Mouse (Mus musculus): Measurements from ENCODE around the gene Acr. TPM values are rescaled to one million over a fixed set of nuclear protein-coding genes. Genes with fewer than 3 reads are reported as not detected.
A peak's percentile ranks its signal among the peaks of the same experiment; 100 is the strongest.

Gene Acr
- total RNA-seq, 2 experiments from 2014 or later: 0.15 to 0.53 TPM

- DNase-seq: no peak
- intact Hi-C loops (cut with DNase I): no loop called here
Measured at GRCm38 (mm10) chr15:89607480-89607879, 39.4 kb downstream of the Acr start.

- intact Hi-C loops (cut with DNase I): no loop called here
- no peak for DNase-seq
Measured at GRCm38 (mm10) chr15:89607888-89608287, 39.8 kb downstream of the Acr start.

- intact Hi-C loops (cut with DNase I): loop anchor here (2.0 kb wide), 1 partner anchor 592 kb away; no protein-coding TSS in a partner anchor
- DNase-seq: peak; percentile 20 to 26
Measured at GRCm38 (mm10) chr15:89622312-89622958, 54.3 kb downstream of the Acr start.

GRCm38 (mm10) chr15:89622959-89623625, 55.0 kb downstream of the Acr start:
- no peak for DNase-seq
- intact Hi-C loops (cut with DNase I): loop anchor here (2.0 kb wide), 1 partner anchor 592 kb away; no protein-coding TSS in a partner anchor

- DNase-seq: peak; percentile 65 to 78
- intact Hi-C loops (cut with DNase I): loop anchor here (2.0 kb wide), 1 partner anchor 591 kb away; no protein-coding TSS in a partner anchor
Measured at GRCm38 (mm10) chr15:89623626-89623959, 55.5 kb downstream of the Acr start.

Other genes with a start within 250 kb of the Acr start
- not detected for gene Adm2, start 245.6 kb upstream of the Acr start, total RNA-seq (2021)
- gene Miox, start 233.9 kb upstream of the Acr start, total RNA-seq (2021): not detected
- gene Lmf2, start 212.7 kb upstream of the Acr start, total RNA-seq (2021): 10 to 100 TPM; 33.1 to 38.3 TPM
- 10 to 100 TPM; 56.0 to 64.7 TPM for gene Ncaph2, start 212.6 kb upstream of the Acr start, total RNA-seq (2021)
- 10 to 100 TPM; 19.7 to 21.4 TPM for gene Sco2, start 194.5 kb upstream of the Acr start, total RNA-seq (2021)
- under 1 TPM; 0.20 to 0.74 TPM for gene Tymp, start 191.3 kb upstream of the Acr start, total RNA-seq (2021)
- gene Odf3b, start 189.0 kb upstream of the Acr start, total RNA-seq (2021): 1 to 10 TPM in 1 of 2 experiments, under 1 TPM in 1; 0.76 to 1.6 TPM
- not detected for gene Klhdc7b, start 183.4 kb upstream of the Acr start, total RNA-seq (2021)
- gene Syce3, start 157.8 kb upstream of the Acr start, total RNA-seq (2021): not detected
- gene Cpt1b, start 142.5 kb upstream of the Acr start, total RNA-seq (2021): 100 to 1,000 TPM; 596 TPM
- 1 to 10 TPM; 1.6 to 2.9 TPM for gene C730034F03Rik, start 138.7 kb upstream of the Acr start, total RNA-seq (2021)
- gene Gm44502, start 138.6 kb upstream of the Acr start, total RNA-seq (2021): 10 to 100 TPM; 11.0 to 14.6 TPM
- gene Chkb, start 138.4 kb upstream of the Acr start, total RNA-seq (2021): 10 to 100 TPM; 50.9 to 59.9 TPM
- gene Mapk8ip2, start 114.4 kb upstream of the Acr start, total RNA-seq (2021): under 1 TPM; 0.05 to 0.31 TPM
- 10 to 100 TPM; 13.7 to 15.5 TPM for gene Arsa, start 90.9 kb upstream of the Acr start, total RNA-seq (2021)
- gene Shank3, start 68.7 kb upstream of the Acr start, total RNA-seq (2021): 10 to 100 TPM; 78.7 to 83.9 TPM
- gene Rabl2, start 23.6 kb downstream of the Acr start, total RNA-seq (2021): 1 to 10 TPM; 5.0 to 7.5 TPM

Data from heart, postnatal 14 days (tissue).